Mouse (Mus musculus): ENCODE results near the gene Gss. TPM values are rescaled to one million over a fixed set of nuclear protein-coding genes. Genes with fewer than 3 reads are reported as not detected.

Gss gene
- total and polyA plus RNA-seq, 3 experiments: 13.0 to 14.0 (median 14.0) TPM

DNA sequence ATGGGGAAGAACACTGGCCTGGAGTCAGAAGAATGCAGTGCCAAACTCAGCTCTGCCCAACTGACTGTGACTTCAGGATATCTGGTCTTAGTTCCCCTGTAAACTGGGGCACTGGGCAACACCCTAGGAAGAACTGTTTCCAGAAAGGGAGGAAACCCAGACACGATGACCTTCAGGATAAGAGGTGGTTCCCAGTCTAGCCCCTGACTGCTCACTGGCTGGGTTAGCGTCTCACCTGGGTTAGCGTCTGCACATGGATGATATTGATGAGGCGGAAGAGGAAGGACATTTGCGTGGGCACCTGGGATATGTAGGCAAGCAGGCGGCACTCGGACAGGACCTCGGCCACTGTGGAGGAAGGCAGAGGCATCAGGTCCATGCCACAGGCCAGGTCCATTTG is 43.4 kb upstream of the Gss start:
- no peak overlapping the region for H3K4me3 ChIP-seq

DNA sequence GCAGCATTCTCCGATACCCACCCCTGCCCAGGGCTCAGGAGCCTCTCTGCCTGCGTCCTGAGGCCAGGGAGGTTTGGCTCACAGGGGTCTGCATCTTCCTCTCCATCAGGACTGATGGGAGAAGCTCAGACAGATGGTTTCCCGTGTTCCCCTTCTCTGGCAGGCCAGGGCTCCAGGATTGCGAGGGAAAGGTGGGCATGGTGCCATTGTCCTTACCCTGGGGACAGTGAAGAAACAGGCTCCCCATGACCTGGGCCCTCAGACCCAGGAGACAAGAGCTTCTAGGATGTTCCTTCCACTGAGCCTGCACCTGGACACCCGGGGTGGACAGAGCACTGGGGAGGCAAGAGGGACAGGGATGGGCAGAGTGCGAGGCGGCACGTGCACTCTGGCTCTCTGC is 42.0 kb upstream of the Gss start:
- intact Hi-C loops (cut with DNase I): no loop called here
- no peak overlapping the region for H3K27ac ChIP-seq
- no peaks in the 10 kb centered on the region for H3K27me3 ChIP-seq (ENCODE audit: control insufficient read depth, insufficient read depth, low read length)
- H3K79me2 ChIP-seq (replicated peaks; ENCODE audit: control insufficient read depth, insufficient read depth, low read length): no peaks in the 10 kb centered on the region
- 68% methylated on average over 8 of the region's 8 CpGs for WGBS
- H3K36me3 ChIP-seq (ENCODE audit: control insufficient read depth, insufficient read depth, low read length): peaks cover 2% of the 10 kb centered on the region; the same call in 1 of the 2 replicates
- no peak overlapping the region for H3K9ac ChIP-seq (ENCODE audit: low read depth, low read length)
- TF ChIP-seq EP300 (IDR thresholded peaks at IDR 0.05; ENCODE audit: insufficient read depth, low read depth, low read length) (no peak), POLR2A (IDR thresholded peaks at IDR 0.05; ENCODE audit: insufficient read depth, low read depth, low read length) (no peak), CTCF (IDR thresholded peaks at IDR 0.05) (no peak)
- H3K4me1 ChIP-seq (ENCODE audit: control insufficient read depth, insufficient read depth, low read length): no peaks in the 10 kb centered on the region
- H3K4me3 ChIP-seq: no peak overlapping the region
- no peak for DNase-seq

More for the DNA sequence above, 43.4 kb upstream of the Gss start:
- Histone ChIP-seq H3K4me1 (ENCODE audit: control insufficient read depth, insufficient read depth, low read length) (no peaks in the 10 kb centered on the region), H3K27me3 (ENCODE audit: control insufficient read depth, insufficient read depth, low read length) (no peaks in the 10 kb centered on the region), H3K27ac (no peak overlapping the region), H3K36me3 (ENCODE audit: control insufficient read depth, insufficient read depth, low read length) (peaks cover 2% of the 10 kb centered on the region; the same call in 1 of the 2 replicates), H3K9ac (ENCODE audit: low read depth, low read length) (no peak overlapping the region), H3K79me2 (replicated peaks; ENCODE audit: control insufficient read depth, insufficient read depth, low read length) (no peaks in the 10 kb centered on the region)
- TF ChIP-seq POLR2A (IDR thresholded peaks at IDR 0.05; ENCODE audit: insufficient read depth, low read depth, low read length) (0 out of 2 replicates have a peak, but pooled peaks have one; percentile 23), CTCF (IDR thresholded peaks at IDR 0.05) (no peak), EP300 (IDR thresholded peaks at IDR 0.05; ENCODE audit: insufficient read depth, low read depth, low read length) (0 out of 2 replicates have a peak, but pooled peaks have one; percentile 25)
- 81% methylated on average over 8 of the region's 8 CpGs for WGBS
- intact Hi-C loops (cut with DNase I): no loop called here
- no peak for DNase-seq

DNA sequence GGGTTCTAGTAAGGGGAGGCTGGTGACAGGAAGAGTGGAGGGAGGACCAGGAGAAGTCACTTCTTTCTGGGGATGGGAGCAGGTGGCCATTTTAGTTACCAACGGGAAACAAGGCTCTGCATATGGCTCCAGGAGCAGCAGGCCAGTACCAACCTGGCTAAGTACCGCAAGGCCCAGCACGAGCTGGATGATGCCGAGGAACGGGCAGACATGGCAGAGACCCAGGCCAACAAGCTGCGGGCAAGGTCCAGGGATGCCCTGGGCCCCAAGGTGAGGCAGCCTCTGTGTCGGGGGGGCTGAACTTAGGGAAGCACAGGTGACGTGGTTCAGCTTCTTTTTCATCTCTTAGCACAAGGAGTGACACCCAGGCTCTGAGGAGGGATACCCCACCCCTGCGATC is 41.1 kb upstream of the Gss start:
- 90% methylated on average over 9 of the region's 9 CpGs for WGBS
- Histone ChIP-seq H3K27me3 (ENCODE audit: control insufficient read depth, insufficient read depth, low read length) (no peaks in the 10 kb centered on the region), H3K27ac (no peak overlapping the region), H3K4me3 (no peak overlapping the region), H3K9ac (ENCODE audit: low read depth, low read length) (no peak overlapping the region), H3K4me1 (ENCODE audit: control insufficient read depth, insufficient read depth, low read length) (no peaks in the 10 kb centered on the region; the same call in 1 of the 2 replicates), H3K79me2 (replicated peaks; ENCODE audit: control insufficient read depth, insufficient read depth, low read length) (no peaks in the 10 kb centered on the region), H3K36me3 (ENCODE audit: control insufficient read depth, insufficient read depth, low read length) (peaks cover 2% of the 10 kb centered on the region; the same call in 1 of the 2 replicates)
- TF ChIP-seq POLR2A (IDR thresholded peaks at IDR 0.05; ENCODE audit: insufficient read depth, low read depth, low read length) (no peak), EP300 (IDR thresholded peaks at IDR 0.05; ENCODE audit: insufficient read depth, low read depth, low read length) (no peak), CTCF (IDR thresholded peaks at IDR 0.05) (no peak)
- DNase-seq: no peak
- intact Hi-C loops (cut with DNase I): no loop called here

DNA sequence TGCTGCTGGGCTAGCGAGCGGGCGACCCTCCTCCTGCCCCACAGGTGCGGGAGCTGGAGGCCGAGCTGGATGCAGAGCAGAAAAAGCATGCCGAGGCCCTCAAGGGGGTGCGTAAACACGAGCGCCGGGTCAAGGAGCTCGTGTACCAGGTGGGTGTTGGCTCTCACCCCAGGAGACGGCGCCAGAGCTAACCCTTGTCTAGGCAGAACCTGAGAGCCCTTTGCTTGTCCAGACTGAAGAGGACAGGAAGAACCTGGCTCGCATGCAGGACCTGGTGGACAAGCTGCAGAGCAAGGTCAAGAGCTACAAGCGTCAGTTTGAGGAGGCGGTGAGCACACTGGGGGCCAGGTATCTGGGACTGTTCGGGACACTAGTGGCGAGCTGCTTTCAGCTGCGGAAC is 40.5 kb upstream of the Gss start:
- H3K36me3 ChIP-seq (ENCODE audit: control insufficient read depth, insufficient read depth, low read length): peaks cover 2% of the 10 kb centered on the region; the same call in 1 of the 2 replicates
- H3K9ac ChIP-seq (ENCODE audit: low read depth, low read length): no peak overlapping the region
- no peak overlapping the region for H3K27ac ChIP-seq
- 67% methylated on average over 19 of the region's 19 CpGs for WGBS
- H3K4me1 ChIP-seq (ENCODE audit: control insufficient read depth, insufficient read depth, low read length): no peaks in the 10 kb centered on the region; the same call in 1 of the 2 replicates
- DNase-seq: no peak
- H3K27me3 ChIP-seq (ENCODE audit: control insufficient read depth, insufficient read depth, low read length): no peaks in the 10 kb centered on the region
- no peaks in the 10 kb centered on the region for H3K79me2 ChIP-seq (replicated peaks; ENCODE audit: control insufficient read depth, insufficient read depth, low read length)
- TF ChIP-seq EP300 (IDR thresholded peaks at IDR 0.05; ENCODE audit: insufficient read depth, low read depth, low read length) (no peak), POLR2A (IDR thresholded peaks at IDR 0.05; ENCODE audit: insufficient read depth, low read depth, low read length) (no peak), CTCF (IDR thresholded peaks at IDR 0.05) (no peak)
- no peak overlapping the region for H3K4me3 ChIP-seq
- intact Hi-C loops (cut with DNase I): no loop called here

DNA sequence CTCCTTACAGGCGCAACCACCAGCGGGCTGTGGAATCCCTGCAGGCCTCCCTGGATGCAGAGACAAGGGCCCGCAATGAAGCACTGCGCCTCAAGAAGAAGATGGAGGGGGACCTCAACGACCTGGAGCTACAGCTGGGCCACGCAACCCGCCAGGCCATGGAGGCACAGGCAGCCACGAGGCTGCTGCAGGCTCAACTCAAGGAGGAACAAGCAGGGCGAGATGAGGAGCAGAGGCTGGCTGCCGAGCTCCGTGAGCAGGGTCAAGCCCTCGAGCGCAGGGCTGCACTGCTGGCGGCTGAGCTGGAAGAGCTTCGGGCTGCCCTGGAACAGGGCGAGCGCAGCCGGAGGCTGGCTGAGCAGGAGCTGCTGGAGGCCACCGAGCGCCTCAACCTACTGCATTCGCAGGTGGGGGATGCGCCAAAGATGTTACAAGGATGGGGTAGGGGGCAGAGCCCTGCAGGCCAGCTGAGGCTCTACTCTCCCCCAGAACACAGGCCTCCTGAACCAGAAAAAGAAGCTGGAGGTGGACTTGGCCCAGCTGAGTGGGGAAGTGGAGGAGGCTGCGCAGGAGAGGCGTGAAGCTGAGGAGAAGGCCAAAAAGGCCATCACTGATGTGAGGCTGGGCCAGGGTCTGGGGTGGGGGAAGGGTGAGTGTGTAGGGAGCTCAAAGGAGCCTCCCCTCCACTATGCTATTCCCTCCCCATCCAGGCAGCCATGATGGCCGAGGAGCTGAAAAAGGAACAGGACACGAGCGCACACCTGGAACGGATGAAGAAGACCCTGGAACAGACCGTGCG is 39.7 kb upstream of the Gss start:
- Histone ChIP-seq H3K27me3 (ENCODE audit: control insufficient read depth, insufficient read depth, low read length) (no peaks in the 10 kb centered on the region), H3K4me3 (no peak overlapping the region), H3K9ac (ENCODE audit: low read depth, low read length) (no peak overlapping the region), H3K36me3 (ENCODE audit: control insufficient read depth, insufficient read depth, low read length) (peaks cover 2% of the 10 kb centered on the region; the same call in 1 of the 2 replicates), H3K4me1 (ENCODE audit: control insufficient read depth, insufficient read depth, low read length) (no peaks in the 10 kb centered on the region; the same call in 1 of the 2 replicates), H3K79me2 (replicated peaks; ENCODE audit: control insufficient read depth, insufficient read depth, low read length) (no peaks in the 10 kb centered on the region), H3K27ac (no peak overlapping the region)
- TF ChIP-seq CTCF (IDR thresholded peaks at IDR 0.05) (no peak), POLR2A (IDR thresholded peaks at IDR 0.05; ENCODE audit: insufficient read depth, low read depth, low read length) (no peak), EP300 (IDR thresholded peaks at IDR 0.05; ENCODE audit: insufficient read depth, low read depth, low read length) (no peak)
- intact Hi-C loops (cut with DNase I): no loop called here
- no peak for DNase-seq
- WGBS: 81% methylated on average over 30 of the region's 30 CpGs
